Mouse (Mus musculus) R1 (cell line): ENCODE data around the gene Afmid.

ENCODE experiments used
- DNase-seq: peaks from one replicate; pipeline ENCODE4 v3.0.0-alpha.2; 2018; ENCODE audit warnings: low read depth, low spot score

Gene Afmid

DNA sequence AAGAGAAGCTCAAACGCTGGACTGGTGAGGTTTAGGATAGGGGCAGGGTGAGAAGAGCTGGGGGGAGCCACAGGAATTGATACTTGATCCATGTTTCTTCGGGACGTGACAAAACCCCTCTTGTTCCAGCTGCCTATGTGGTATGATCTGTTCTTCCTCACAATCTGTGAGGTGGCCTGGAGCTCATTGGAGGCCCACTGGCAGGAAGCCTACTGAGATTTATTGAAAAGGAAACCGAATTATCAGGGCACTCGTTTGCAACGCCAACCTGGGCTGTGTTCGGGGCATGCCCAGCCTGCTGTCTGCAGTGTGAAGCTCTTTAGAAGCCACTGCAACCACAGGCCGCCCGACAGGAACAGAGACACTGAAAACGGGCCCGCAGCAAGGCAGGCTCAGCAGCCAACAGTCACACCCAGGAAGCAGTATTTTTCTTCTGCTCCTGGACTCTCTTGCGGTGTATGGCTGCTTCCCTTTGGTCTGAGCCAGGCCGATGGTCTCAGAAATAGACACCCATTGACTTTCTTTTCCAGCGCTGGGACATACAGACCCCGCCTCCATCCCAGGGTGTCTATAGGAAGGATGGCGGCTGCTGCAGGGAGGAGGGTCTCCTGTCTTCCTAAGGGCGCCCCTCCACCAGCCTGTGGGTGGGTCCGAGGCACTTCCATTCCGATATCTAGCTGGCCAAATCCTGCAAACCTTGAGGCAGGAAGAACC, 22.7 kb downstream of the Afmid start:
- peak; percentile 92 for DNase-seq

DNA sequence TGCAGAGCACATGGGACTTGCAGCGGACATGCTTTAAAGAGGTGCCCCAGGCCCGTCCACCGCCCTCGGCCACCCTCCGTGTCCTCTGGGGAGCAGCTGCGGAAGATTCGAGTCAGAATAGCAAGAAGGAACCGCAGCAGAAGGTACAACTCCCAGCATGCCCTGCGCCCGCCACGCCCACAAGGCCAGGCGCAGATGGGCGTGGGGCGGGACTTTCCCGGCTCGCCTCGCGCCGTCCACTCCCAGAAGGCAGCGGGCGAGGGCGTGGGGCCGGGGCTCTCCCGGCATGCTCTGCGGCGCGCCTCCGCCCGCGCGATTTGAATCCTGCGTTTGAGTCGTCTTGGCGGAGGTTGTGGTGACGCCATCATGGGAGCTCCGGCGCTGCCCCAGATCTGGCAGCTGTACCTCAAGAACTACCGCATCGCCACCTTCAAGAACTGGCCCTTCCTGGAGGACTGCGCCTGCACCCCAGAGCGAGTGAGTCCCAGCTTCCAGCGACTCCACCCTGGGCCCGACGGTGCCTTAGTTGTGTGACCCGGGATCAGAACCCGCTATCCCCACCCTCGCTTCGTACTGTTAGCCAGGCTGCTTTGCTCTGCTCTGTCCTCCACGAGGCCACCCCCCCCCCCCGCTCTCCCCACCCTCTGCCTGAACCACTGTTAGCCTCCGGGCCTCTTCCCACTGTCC, 23.4 kb downstream of the Afmid start, which contains the start of gene Birc5:
Gene Birc5, plus strand, starts transcription at position 267 of the 687 bp plus-strand sequence.
- DNase-seq: peak; percentile 97

GRCm38 (mm10) chr11:117852875-117853274, 27.2 kb downstream of the Afmid start:
- no peak for DNase-seq

- DNase-seq: peak; percentile 92
Measured at GRCm38 (mm10) chr11:117854241-117854640, 28.5 kb downstream of the Afmid start.

DNA sequence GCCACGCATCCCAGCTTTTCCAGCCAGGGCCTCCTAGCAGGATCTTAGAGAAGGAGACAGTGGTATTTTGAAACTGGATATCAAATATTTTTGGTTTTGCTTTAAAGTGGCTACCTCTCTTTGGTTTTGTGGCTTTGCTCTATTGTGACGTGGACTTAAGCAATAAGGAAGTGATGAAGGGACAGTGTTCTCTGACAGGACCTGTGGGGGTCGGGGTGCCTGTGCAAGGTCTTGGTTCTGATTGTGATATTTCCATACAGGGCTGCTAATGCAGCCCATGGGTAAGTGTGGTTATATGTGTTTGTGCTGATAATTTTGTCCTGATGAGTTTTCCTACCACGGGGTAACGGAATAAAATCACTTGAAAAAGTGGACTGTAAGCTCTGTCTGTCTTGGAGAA, 29.6 kb downstream of the Afmid start:
- no peak for DNase-seq

GRCm38 (mm10) chr11:117855975-117856374, 30.3 kb downstream of the Afmid start:
- DNase-seq: no peak

DNA sequence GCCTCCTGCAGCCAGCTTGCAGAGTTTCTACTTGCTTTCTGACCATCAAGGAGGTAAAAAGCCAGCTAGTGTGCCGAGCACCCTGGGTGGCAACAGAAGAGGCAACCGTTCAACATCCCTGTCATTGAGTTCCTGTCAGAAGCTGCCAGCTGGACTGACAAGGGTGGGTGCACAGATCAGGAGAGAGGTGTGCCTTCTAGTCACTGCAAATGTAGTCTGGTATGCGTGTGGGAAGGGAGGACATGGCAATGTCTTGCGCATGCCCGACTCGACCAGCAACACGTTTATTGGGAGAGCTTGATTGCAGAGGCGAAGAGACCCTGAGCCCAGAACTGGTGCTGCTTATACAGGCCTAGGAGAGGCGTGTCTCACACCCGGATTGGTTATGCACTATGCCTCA, 31.7 kb downstream of the Afmid start:
- DNase-seq: peak; percentile 62

GRCm38 (mm10) chr11:117858392-117858791, 32.7 kb downstream of the Afmid start:
- no peak for DNase-seq

- DNase-seq: no peak
Measured at GRCm38 (mm10) chr11:117860601-117861000, 34.9 kb downstream of the Afmid start, which contains the start of gene Tmem235. Gene Tmem235 (plus strand): TSS chr11:117860752.

DNA sequence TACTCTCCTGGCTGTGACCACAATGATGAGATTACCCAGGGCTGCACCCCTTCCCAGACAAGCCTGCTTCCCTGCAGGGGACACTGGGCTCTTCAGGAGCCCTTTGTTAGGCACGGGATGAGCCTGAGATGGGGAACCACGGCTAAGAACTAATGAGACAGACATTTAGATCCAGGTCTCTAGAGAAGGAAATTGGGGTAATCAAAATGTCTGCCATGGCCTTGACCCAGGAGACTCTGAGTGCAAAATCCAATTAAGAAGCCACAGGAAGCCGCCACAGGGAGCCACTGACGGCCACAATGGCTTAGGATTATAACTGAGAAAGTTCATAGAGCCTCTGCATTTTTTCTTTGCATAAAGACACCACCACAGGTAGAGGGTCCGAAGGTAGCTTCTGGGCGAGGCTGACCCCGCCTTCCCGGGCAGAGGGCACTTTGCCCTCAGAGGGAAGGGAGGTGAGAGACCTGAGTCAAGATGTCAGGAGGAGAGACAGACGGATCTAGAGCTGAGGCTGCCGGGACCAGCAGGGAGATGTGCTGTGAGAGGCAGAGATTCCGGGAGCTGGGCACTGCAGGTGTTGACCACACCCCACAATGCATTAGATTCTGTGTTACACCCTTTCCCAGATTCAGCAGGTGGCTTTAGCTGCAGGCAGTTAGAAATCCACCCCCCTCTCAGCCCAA, 37.6 kb downstream of the Afmid start:
- DNase-seq: peak; percentile 87

DNA sequence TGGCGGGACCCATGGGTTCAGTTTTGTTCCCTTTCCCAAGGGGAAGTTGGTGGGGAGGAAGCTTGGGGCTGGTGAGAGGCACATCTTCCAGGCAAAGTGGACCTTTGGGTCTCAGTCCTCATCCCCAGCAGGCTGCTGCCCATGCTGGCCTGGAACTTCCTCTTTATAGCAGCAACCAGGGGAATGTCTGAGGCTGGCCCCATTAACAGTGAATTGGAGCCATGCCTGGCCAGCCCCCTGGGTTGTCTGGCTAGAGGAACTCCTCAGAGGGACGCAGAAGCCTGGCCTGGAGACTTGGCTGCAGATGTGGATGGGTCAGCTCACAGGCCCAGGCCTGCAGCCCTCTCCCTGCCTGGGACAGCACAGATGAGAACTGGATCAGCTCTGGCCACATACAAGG, 39.1 kb downstream of the Afmid start:
- no peak for DNase-seq

DNA sequence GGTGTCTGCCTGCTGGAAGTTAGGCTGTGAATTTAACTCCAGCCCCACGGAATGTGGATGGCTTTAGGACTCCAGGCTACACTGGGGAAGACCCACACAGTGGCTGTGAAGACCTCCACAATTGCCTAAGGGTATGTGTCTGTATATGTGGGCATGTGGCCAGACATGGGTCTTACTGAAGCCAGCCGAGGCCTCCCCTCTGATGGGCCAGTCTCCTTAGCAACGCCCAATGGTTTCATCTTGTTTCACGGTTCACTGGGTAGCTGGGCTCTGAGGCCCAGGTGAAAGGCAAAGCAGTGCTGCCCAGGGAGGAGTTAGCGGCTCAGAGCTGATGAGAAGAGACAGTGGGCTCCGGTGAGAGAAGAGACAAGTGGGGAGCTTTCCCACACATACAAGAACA, 40.3 kb downstream of the Afmid start:
- DNase-seq: no peak

DNA sequence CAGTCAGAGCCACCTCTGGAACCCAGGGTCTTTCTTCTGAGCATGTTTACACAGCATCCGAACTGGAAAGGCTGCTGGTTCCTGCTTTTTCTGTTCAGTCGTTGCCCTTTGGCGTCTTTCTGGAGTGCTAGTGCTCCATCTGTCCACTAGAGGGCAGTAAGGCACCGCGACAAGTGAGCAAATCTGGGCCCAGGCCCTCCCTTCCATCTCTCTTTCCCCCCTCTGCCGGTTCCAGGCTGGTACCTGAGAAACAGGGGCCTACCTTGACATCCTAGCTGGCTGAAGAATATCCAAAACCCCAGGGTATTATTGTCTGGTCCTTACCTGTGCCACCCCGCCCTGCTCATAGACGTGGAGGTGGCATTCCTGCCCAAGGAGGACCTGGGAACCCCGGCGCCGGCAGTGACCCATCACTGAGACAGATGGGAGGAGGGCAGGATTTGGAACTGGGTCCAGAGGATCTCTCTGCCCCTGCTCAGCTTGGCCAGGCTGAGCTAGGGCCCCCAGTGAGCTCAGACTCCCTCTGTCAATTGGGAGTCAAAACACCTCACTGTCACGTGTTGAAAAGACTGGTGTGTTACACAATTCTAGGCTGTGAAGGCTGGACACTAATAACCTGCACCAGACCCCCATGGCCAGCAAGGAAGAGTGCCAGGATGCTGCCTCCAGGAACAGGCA, 45.1 kb downstream of the Afmid start:
- peak; percentile 85 for DNase-seq

DNA sequence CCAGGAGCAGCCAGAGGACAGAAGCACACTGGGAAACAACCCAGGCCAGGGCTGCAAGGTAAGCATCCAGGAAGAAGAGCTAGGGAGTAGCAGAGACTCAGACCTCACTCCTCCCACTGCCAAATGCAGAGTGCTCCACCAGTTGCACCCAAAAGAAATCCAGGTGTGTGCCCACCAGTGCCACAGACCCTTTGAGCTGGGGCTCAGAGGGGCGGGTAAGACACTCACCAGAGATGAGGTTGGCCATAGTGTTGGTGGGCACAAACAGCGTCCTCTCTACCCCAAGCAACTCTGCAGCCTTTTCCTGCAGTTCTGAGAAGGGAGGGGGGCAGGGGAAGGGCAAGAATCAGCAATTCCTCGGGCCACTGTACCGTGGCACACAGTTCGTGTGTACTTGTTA, 45.7 kb downstream of the Afmid start:
- DNase-seq: no peak

GRCm38 (mm10) chr11:117871911-117872584, 46.3 kb downstream of the Afmid start:
- DNase-seq: no peak

- no peak for DNase-seq
Measured at GRCm38 (mm10) chr11:117872861-117873608, 47.3 kb downstream of the Afmid start, which contains the start of gene Tha1. Gene Tha1 (minus strand): TSS chr11:117873481.

DNA sequence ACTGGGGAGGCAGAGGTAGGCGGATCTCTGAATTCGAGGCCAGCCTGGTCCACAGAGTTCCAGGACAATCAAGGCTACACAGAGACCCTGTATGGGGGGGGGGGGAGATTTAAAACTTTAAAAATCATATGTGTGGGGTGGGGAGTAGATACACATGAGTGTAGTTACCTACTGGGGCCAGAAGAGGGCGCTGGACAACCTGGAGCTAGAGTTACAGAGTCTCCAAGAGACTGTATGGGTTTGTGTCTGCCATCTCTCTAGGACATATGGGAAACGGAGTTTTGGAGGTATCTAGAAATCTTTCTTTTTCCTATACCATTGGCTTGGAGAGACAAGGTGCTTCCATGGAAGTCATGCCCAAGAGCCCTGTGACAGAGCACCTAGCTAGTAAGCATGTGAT, 48.7 kb downstream of the Afmid start:
- peak; percentile 72 for DNase-seq

DNA sequence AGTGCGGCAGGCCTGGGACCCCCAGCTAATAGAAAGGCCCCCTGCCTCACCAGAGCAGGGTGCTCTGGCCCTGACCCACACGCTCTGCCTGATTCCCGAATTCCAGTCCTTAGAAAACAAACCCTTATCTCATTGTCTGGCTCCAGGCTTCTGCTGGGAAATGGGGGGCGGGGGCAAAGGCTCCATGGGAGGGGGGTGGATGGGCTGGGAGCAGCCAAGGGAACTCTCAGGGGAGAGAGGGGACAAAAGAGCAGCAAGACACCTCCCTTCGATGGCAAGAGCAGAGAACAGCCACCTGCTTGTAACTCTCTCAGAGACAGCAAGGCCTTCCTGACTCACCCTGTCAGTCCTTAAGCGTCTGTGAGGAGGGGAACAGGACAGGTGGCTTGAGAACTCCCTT, 50.0 kb downstream of the Afmid start:
- DNase-seq: peak; percentile 49

DNA sequence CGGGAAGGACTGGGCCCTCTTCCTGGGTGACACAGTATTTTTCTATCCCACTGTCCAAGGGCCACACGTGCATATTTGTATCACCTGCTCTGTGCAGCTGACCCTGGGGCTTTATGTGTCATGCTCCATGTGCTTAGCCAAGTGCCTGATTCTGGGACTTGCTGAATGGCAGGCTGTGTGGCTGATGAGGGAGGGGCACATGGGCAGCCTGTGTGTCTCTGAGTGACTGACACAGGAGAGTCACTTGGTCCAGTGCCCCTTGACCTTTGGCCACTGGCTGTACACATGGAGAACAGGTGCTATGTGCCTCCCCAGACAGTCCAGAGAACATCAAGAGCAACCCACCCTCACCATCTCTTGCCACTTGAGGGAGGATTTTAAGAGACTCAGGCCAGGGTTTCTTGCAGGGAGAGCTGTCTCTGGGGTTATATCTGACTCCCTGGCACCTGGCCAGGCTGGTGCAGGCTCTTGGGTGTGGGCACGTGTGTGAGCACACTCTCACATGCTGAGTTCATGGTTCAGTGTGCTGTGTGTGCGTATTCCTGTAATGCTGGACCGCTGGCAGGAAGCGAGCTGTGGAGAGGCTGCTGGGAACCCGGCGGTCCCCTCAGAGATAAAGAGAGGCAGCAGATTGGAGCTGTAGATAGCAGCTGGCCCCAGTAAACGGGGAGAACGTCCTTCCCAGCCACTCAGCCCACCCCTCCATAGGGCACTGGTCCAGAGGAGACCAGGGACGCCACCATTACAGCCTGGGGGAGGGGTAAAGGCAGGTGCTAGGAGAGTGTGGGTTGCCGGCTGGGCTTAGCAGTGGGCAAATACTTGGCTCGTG, 52.4 kb downstream of the Afmid start:
- DNase-seq: no peak

DNA sequence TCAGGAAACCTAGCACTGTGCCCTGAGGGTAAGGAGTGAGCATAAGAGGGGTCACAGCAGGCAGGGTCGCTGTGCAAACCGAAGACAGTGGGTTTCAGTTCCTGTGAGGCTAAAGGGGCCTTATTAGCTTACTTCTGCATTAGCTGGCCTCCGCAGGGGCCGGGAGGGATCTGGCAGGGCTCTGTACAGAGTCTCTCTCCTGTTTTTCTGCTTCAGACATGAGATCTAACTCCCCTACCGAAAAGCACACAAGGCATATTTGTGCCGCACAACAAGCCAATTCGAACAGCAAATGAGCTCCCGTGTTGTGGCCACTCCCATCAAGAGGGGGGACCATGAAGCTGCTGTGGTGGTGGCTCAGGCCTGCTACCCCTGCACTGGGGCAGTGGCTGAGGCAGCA, 53.2 kb downstream of the Afmid start:
- DNase-seq: peak; percentile 55
